Mouse (Mus musculus) large intestine, adult 2 months (tissue): ENCODE measurements around the gene Lamb1. TPM values are rescaled to one million over a fixed set of nuclear protein-coding genes. Genes with fewer than 3 reads are reported as not detected.

Experiments
- DNase-seq: peaks from one replicate; pipeline ENCODE4 v3.0.0-alpha.2; 2012; ENCODE audit warnings: low read depth, low spot score
- WGBS: fragments of 180-500 bp; shearing (Covaris S2); methylation state at CpG from one replicate; pipeline ENCODE4 v1.1.7; 2018; 5-methylcytosine and 5-hydroxymethylcytosine counted together
- polyA plus RNA-seq: library from polyadenylated mRNA; depleted of rRNA; stranded (reverse); fragments of >200 nt; gene quantifications from 2 replicates; pipeline ENCODE4 v1.2.3, GENCODE M21; 2012

Lamb1 gene
- polyA plus RNA-seq, 1 experiment = 12.4 TPM

GRCm38 (mm10) chr12:31278270-31278669 lies 13.2 kb downstream of the Lamb1 start:
- DNase-seq = no peak
- WGBS = 83% methylated on average over 11 of the region's 11 CpGs

- WGBS = 68% methylated on average over 7 of the region's 7 CpGs
- no peak for DNase-seq
These were observed 15.3 kb downstream of the Lamb1 start for GRCm38 (mm10) chr12:31280318-31280717.

GRCm38 (mm10) chr12:31281100-31281591 lies 16.1 kb downstream of the Lamb1 start:
- no peak for DNase-seq
- 48% methylated on average over 9 of the region's 9 CpGs for WGBS

- 40% methylated on average over 5 of the region's 5 CpGs for WGBS
These were observed 17.2 kb downstream of the Lamb1 start for GRCm38 (mm10) chr12:31282241-31282640.

GRCm38 (mm10) chr12:31283131-31283530 lies 18.1 kb downstream of the Lamb1 start:
- no peak for DNase-seq
- 25% methylated on average over 4 of the region's 4 CpGs for WGBS

More at GRCm38 (mm10) chr12:31282241-31282640, 17.2 kb downstream of the Lamb1 start:
- DNase-seq = no peak

- WGBS = 49% methylated on average over 4 of the region's 4 CpGs
- no peak for DNase-seq
These were observed 18.6 kb downstream of the Lamb1 start for GRCm38 (mm10) chr12:31283617-31284136.

GRCm38 (mm10) chr12:31289046-31289445 lies 24.0 kb downstream of the Lamb1 start:
- WGBS = 91% methylated on average over 10 of the region's 10 CpGs
- DNase-seq = no peak

- DNase-seq = no peak
- 70% methylated on average over 3 of the region's 3 CpGs for WGBS
These were observed 25.9 kb downstream of the Lamb1 start for GRCm38 (mm10) chr12:31290951-31291350.

GRCm38 (mm10) chr12:31293361-31294142 lies 28.5 kb downstream of the Lamb1 start:
- no peak for DNase-seq

GRCm38 (mm10) chr12:31294526-31294925 lies 29.5 kb downstream of the Lamb1 start:
- 17% methylated on average over 10 of the region's 10 CpGs for WGBS
- peak; percentile 42 for DNase-seq

More at GRCm38 (mm10) chr12:31293361-31294142, 28.5 kb downstream of the Lamb1 start:
- 29% methylated on average over 15 of the region's 15 CpGs for WGBS

- WGBS = 38% methylated on average over 11 of the region's 11 CpGs
- DNase-seq = no peak
These were observed 30.0 kb downstream of the Lamb1 start for GRCm38 (mm10) chr12:31294996-31295395.

- 24% methylated on average over 3 of the region's 3 CpGs for WGBS
- no peak for DNase-seq
These were observed 30.5 kb downstream of the Lamb1 start for GRCm38 (mm10) chr12:31295505-31295904.

GRCm38 (mm10) chr12:31296097-31296496 lies 31.1 kb downstream of the Lamb1 start:
- WGBS = 57% methylated on average over 4 of the region's 4 CpGs
- DNase-seq = no peak

- DNase-seq = no peak
- 59% methylated on average over 4 of the region's 4 CpGs for WGBS
These were observed 33.1 kb downstream of the Lamb1 start for GRCm38 (mm10) chr12:31298122-31298521.

GRCm38 (mm10) chr12:31298530-31298929 lies 33.5 kb downstream of the Lamb1 start:
- no peak for DNase-seq
- 89% methylated on average over 8 of the region's 8 CpGs for WGBS

GRCm38 (mm10) chr12:31299126-31299525 lies 34.1 kb downstream of the Lamb1 start:
- WGBS = 86% methylated on average over 3 of the region's 3 CpGs
- no peak for DNase-seq

- 75% methylated on average over 14 of the region's 14 CpGs for WGBS
- DNase-seq = no peak
These were observed 34.7 kb downstream of the Lamb1 start for GRCm38 (mm10) chr12:31299676-31300197.

GRCm38 (mm10) chr12:31300276-31300675 lies 35.2 kb downstream of the Lamb1 start:
- WGBS = 91% methylated on average over 9 of the region's 9 CpGs
- DNase-seq = no peak

GRCm38 (mm10) chr12:31302266-31302665 lies 37.2 kb downstream of the Lamb1 start:
- WGBS = 20% methylated on average over 5 of the region's 5 CpGs
- no peak for DNase-seq

GRCm38 (mm10) chr12:31302766-31303511 lies 37.9 kb downstream of the Lamb1 start:
- DNase-seq = no peak
- WGBS = 48% methylated on average over 16 of the region's 16 CpGs
